Mouse (Mus musculus): Measurements from ENCODE around the gene Pask.

DNA sequence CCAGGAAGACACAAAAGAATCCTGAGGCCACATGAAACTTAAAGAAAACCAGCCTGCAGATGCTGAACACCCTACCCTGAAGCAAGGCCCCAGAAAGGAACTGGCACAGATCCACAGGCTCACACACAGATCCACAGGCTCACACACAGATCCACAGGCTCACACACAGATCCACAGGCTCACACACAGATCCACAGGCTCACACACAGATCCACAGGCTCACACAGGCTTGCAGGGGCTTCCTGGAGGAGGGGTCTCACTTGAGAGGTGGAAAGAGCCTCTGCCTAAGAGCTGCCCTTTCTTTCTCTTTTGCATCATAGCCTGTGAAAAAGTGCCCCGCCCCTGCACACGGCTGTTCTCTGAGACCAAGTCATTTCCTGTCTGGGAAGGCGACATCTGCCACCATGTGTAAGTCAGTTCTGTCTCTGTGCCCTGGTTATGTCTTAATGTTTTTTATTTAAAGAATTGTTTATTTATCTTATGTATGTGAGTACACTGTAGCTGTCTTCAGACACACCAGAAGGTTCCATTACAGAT is 53.5 kb downstream of the Pask start:
- TF ChIP-seq POLR2A (IDR thresholded peaks at IDR 0.05; ENCODE audit: insufficient read depth, low read depth, low read length): no peak
- TF ChIP-seq CTCF (IDR thresholded peaks at IDR 0.05; ENCODE audit: insufficient read depth, low read depth, low read length): no peak

Data from olfactory bulb, adult 2 months (tissue).